Mouse (Mus musculus) macrophage (primary cell): ENCODE data around the gene Dmrta1. TPM values are rescaled to one million over a fixed set of nuclear protein-coding genes. Genes with fewer than 3 reads are reported as not detected.
"Not testable (repeated sequence)": the region's sequence is repeated elsewhere in the genome, so short reads cannot be mapped to it uniquely, and the experiment has no call there.

ENCODE experiments used
- H3K27ac ChIP-seq: fragments of 350-480 bp; formaldehyde crosslinking; 2 replicates; pipeline ENCODE4 v1.9.0; 2021
- H3K36me3 ChIP-seq: fragments of 350-480 bp; formaldehyde crosslinking; 2 replicates; pipeline ENCODE4 v1.9.0; 2021; ENCODE audit errors: inconsistent target
- H3K4me3 ChIP-seq: fragments of 350-480 bp; formaldehyde crosslinking; 2 replicates; pipeline ENCODE4 v1.9.0; 2021; ENCODE audit errors: inconsistent target
- H3K79me2 ChIP-seq: fragments of 350-480 bp; formaldehyde crosslinking; 2 replicates; pipeline ENCODE4 v1.9.0; 2021; ENCODE audit errors: inconsistent target
- WGBS: methylation state at CpG from one replicate; pipeline ENCODE4 v1.1.7; 2026; ENCODE audit warnings: inconsistent platforms; ENCODE audit not compliant: missing documents; 5-methylcytosine and 5-hydroxymethylcytosine counted together
- polyA plus RNA-seq: library from polyadenylated mRNA; stranded (reverse); fragments of 250-400 nt; gene quantifications from 3 replicates; pipeline ENCODE4 v1.2.4, GENCODE M21; 2018; ENCODE audit warnings: inconsistent platforms

Gene Dmrta1
- polyA plus RNA-seq, 1 experiment from 2014 or later, result not detected

- H3K4me3 ChIP-seq, result no peak overlapping the region
- no peaks in the 10 kb centered on the region for H3K36me3 ChIP-seq
- WGBS, result 2% methylated on average over 16 of the region's 16 CpGs
- no peaks in the 10 kb centered on the region for H3K79me2 ChIP-seq
- H3K27ac ChIP-seq, result no peak overlapping the region
Measured at GRCm38 (mm10) chr4:89688804-89689497, 9.7 kb downstream of the Dmrta1 start.

- WGBS, result 84% methylated on average over 6 of the region's 6 CpGs
- Histone ChIP-seq H3K4me3 (no peak overlapping the region), H3K79me2 (no peaks in the 10 kb centered on the region), H3K27ac (no peak overlapping the region), H3K36me3 (no peaks in the 10 kb centered on the region)
Measured at GRCm38 (mm10) chr4:89691936-89692335, 12.7 kb downstream of the Dmrta1 start.

- H3K27ac ChIP-seq, result no peak overlapping the region
- H3K79me2 ChIP-seq, result no peaks in the 10 kb centered on the region
- no peaks in the 10 kb centered on the region for H3K36me3 ChIP-seq
- no peak overlapping the region for H3K4me3 ChIP-seq
- 12% methylated on average over 1 of the region's 1 CpGs for WGBS
Measured at GRCm38 (mm10) chr4:89692780-89693179, 13.5 kb downstream of the Dmrta1 start.

- H3K36me3 ChIP-seq, result no peaks in the 10 kb centered on the region
- 71% methylated on average over 5 of the region's 5 CpGs for WGBS
- no peak overlapping the region for H3K27ac ChIP-seq
- H3K4me3 ChIP-seq, result no peak overlapping the region
- H3K79me2 ChIP-seq, result no peaks in the 10 kb centered on the region
Measured at GRCm38 (mm10) chr4:89695589-89695988, 16.4 kb downstream of the Dmrta1 start.

GRCm38 (mm10) chr4:89697951-89698350 is 18.7 kb downstream of the Dmrta1 start:
- H3K36me3 ChIP-seq, result no peaks in the 10 kb centered on the region
- no peak overlapping the region for H3K4me3 ChIP-seq
- H3K27ac ChIP-seq, result no peak overlapping the region
- no peaks in the 10 kb centered on the region for H3K79me2 ChIP-seq

GRCm38 (mm10) chr4:89723526-89724190 is 44.4 kb downstream of the Dmrta1 start:
- not testable (repeated sequence) for H3K27ac ChIP-seq, H3K79me2 ChIP-seq, H3K4me3 ChIP-seq, H3K36me3 ChIP-seq
- 64% methylated on average over 1 of the region's 1 CpGs for WGBS
